Comparison of ENCODE assay signal across 19 mouse cellular contexts in the genomic region with DNA sequence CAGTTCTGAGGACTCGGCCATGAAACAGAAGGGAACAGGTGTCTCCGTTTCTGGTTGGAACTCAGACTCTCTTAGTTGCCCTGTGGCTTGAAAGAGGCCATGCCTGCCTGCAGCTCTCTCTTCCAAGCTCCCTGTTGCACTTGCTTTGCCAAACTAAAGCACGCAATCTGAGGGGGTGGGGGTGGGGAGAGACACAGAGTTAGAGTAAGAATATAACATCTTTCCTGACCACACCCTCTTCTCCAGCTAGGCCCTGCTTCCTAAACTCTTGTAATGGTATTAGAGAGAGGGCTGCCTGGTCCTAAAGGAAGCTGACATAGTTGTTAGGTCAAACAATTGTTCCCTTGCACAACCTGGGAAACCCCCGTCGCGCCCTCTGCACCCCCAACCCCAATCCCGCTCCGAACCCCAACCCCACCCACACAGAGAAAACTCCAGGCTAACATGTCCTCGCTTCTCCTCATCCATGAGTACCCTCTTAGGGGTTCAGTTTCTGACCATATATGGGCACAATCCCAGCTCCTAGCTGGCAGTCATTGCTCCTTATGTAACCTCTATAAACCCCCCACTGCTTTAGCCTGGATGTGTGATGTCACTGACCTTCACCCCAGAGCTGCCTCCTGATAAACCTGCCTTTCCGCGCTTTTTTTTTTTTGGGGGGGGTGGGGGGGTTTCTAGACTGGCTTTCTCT. TPM values are rescaled to one million over a fixed set of nuclear protein-coding genes. Genes with fewer than 3 reads are reported as not detected.
"Had no signal": no experiment of that assay in that cellular context is flagged by ENCODE, and none has a peak within 500 bp of the region (broad histone marks: within the 10 kb centered on the region; RNA-seq: fewer than 3 reads in every experiment).

No protein-coding gene starts in this region.

- H3K4me1 ChIP-seq: midbrain, embryonic 15.5 days had no signal

- H3K36me3 ChIP-seq: kidney, embryonic 15.5 days; midbrain, embryonic 10.5 days; midbrain, embryonic 15.5 days had no signal

- H3K4me2 ChIP-seq: kidney, embryonic 15.5 days; midbrain, embryonic 15.5 days had no signal

- H3K27me3 ChIP-seq: kidney, embryonic 15.5 days; midbrain, embryonic 15.5 days had no signal

- H3K4me3 ChIP-seq: kidney, embryonic 15.5 days; midbrain, embryonic 10.5 days; midbrain, embryonic 15.5 days had no signal

- H3K9me3 ChIP-seq: kidney, embryonic 15.5 days; midbrain, embryonic 10.5 days; midbrain, embryonic 15.5 days had no signal

- ATAC-seq: lung, postnatal 0 days; midbrain, embryonic 15.5 days had no signal

- DNase-seq: kidney, adult 2 months; kidney, postnatal 14 days; left cerebral cortex, postnatal 4 days; liver; lung, adult 2 months; lung, postnatal 36 days; right cerebral cortex, postnatal 4 days; spleen, adult 18-20 months; thymus, adult 18-20 months; thymus, postnatal 14 days had no signal

- H3K27ac ChIP-seq: kidney, embryonic 15.5 days; liver, embryonic 14.5 days; midbrain, embryonic 10.5 days; midbrain, embryonic 15.5 days had no signal

- H3K9ac ChIP-seq: kidney, embryonic 15.5 days; liver, embryonic 14.5 days; midbrain, embryonic 15.5 days had no signal

RNA-seq across cellular contexts. Expression of gene Hsd17b14, which starts 3.7 kb away (rescaled TPM):
- total RNA-seq: layer of hippocampus, adult 8-10 months; layer of hippocampus, postnatal 14 days; left cerebral cortex, postnatal 4 days; neutrophil, adult 5-6 weeks had no signal
- polyA plus RNA-seq: midbrain, embryonic 15.5 days had no signal

RNA-seq across cellular contexts. Expression of gene Plekha4, which starts 24.8 kb away (rescaled TPM):
- total RNA-seq: megakaryocyte, adult 5-6 weeks had no signal
